ENCODE assay signal across 29 mouse cellular contexts in genomic region chr19:36321066-36321465, GRCm38 (mm10). TPM values are rescaled to one million over a fixed set of nuclear protein-coding genes. Genes with fewer than 3 reads are reported as not detected.
DNase-seq lines count a peak whose midpoint lies in the region; ATAC-seq lines count a peak whose summit lies in the region.
"Had no signal": no experiment of that assay in that cellular context is flagged by ENCODE, and none has a peak within 500 bp of the region (broad histone marks: within the 10 kb centered on the region; RNA-seq: fewer than 3 reads in every experiment).

No protein-coding gene starts in this region.

- WGBS in kidney, embryonic 15.5 days, result 93% methylated on average over 3 of the region's 3 CpGs

- no peak overlapping the region for H3K4me3 ChIP-seq in kidney, embryonic 15.5 days (replicated peaks)
- H3K4me3 ChIP-seq: embryonic facial prominence, embryonic 12.5 days; forebrain, embryonic 15.5 days; heart, adult 2 months; heart, embryonic 12.5 days; limb, embryonic 13.5 days; lung, embryonic 15.5 days; midbrain, embryonic 10.5 days; midbrain, embryonic 15.5 days; neural tube, embryonic 15.5 days had no signal

- no peak overlapping the region for H3K4me2 ChIP-seq in kidney, embryonic 15.5 days
- H3K4me2 ChIP-seq: embryonic facial prominence, embryonic 12.5 days; forebrain, embryonic 15.5 days; heart, embryonic 12.5 days; hindbrain, embryonic 14.5 days; limb, embryonic 13.5 days; liver, embryonic 11.5 days; lung, embryonic 15.5 days; midbrain, embryonic 15.5 days; neural tube, embryonic 15.5 days had no signal

- H3K27me3 ChIP-seq in kidney, embryonic 15.5 days, result no peaks in the 10 kb centered on the region
- H3K27me3 ChIP-seq: embryonic facial prominence, embryonic 12.5 days; forebrain, embryonic 15.5 days; heart, embryonic 12.5 days; limb, embryonic 13.5 days; lung, embryonic 15.5 days; midbrain, embryonic 15.5 days; neural tube, embryonic 15.5 days had no signal

- H3K4me1 ChIP-seq in kidney, embryonic 15.5 days, result no peaks in the 10 kb centered on the region
- H3K4me1 ChIP-seq: embryonic facial prominence, embryonic 12.5 days; forebrain, embryonic 15.5 days; heart, embryonic 12.5 days; limb, embryonic 13.5 days; lung, embryonic 15.5 days; midbrain, embryonic 10.5 days; midbrain, embryonic 15.5 days; neural tube, embryonic 15.5 days had no signal

- no peak for ATAC-seq in kidney, embryonic 15.5 days (replicated peaks; ENCODE audit: low FRiP score)
- ATAC-seq: forebrain, embryonic 15.5 days; midbrain, embryonic 15.5 days had no signal

- H3K27ac ChIP-seq in kidney, embryonic 15.5 days, result no peak overlapping the region
- H3K27ac ChIP-seq: embryonic facial prominence, embryonic 12.5 days; forebrain, embryonic 15.5 days; heart, adult 2 months; hindbrain, embryonic 14.5 days; limb, embryonic 13.5 days; lung, embryonic 15.5 days; midbrain, embryonic 10.5 days; midbrain, embryonic 15.5 days; neural tube, embryonic 15.5 days; stomach, postnatal 0 days had no signal

- intact Hi-C loops in left cerebral cortex, postnatal 14 days (cut with DNase I), result no loop called here

- H3K9me3 ChIP-seq in kidney, embryonic 15.5 days (replicated peaks), result no peaks in the 10 kb centered on the region
- H3K9me3 ChIP-seq: embryonic facial prominence, embryonic 12.5 days; forebrain, embryonic 15.5 days; G1E; heart, embryonic 12.5 days; limb, embryonic 13.5 days; lung, embryonic 15.5 days; midbrain, embryonic 10.5 days; midbrain, embryonic 15.5 days; neural tube, embryonic 15.5 days had no signal

- peak; percentile 3 for DNase-seq in layer of hippocampus, adult 9-11 months
- no peak for DNase-seq in layer of hippocampus, postnatal 10 days (ENCODE audit: low spot score in 2 of 2)
- DNase-seq in right cerebral cortex, postnatal 25 days, result peak; percentile 61
- no peak for DNase-seq in right cerebral cortex, postnatal 10 days (ENCODE audit: low spot score in 2 of 2)
- peak; percentile 50 to 55 for DNase-seq in left cerebral cortex, postnatal 14 days (ENCODE audit: low spot score in 2 of 2)
- DNase-seq in adrenal gland, postnatal 4 days (ENCODE audit: low spot score in 2 of 2), result no peak
- DNase-seq in urinary bladder, adult 18-20 months (ENCODE audit: low spot score in 2 of 2), result no peak
- DNase-seq: adrenal gland, adult 8-10 months; cerebellum, adult 11 months; cerebellum, adult 9-11 months; gastrocnemius, postnatal 36 days; heart, adult 2 months; heart, postnatal 4 days; kidney, adult 11 months; kidney, postnatal 25 days; thymus, postnatal 4 days had no signal

- no peaks in the 10 kb centered on the region for H3K36me3 ChIP-seq in kidney, embryonic 15.5 days
- H3K36me3 ChIP-seq: embryonic facial prominence, embryonic 12.5 days; forebrain, embryonic 15.5 days; G1E; heart, embryonic 12.5 days; limb, embryonic 13.5 days; lung, embryonic 15.5 days; midbrain, embryonic 10.5 days; midbrain, embryonic 15.5 days; neural tube, embryonic 15.5 days had no signal

- no peak overlapping the region for H3K9ac ChIP-seq in kidney, embryonic 15.5 days
- H3K9ac ChIP-seq: embryonic facial prominence, embryonic 12.5 days; forebrain, embryonic 15.5 days; heart, embryonic 12.5 days; hindbrain, embryonic 14.5 days; limb, embryonic 13.5 days; lung, embryonic 15.5 days; midbrain, embryonic 15.5 days; neural tube, embryonic 15.5 days had no signal

RNA-seq across cellular contexts. Expression of gene Pcgf5, which starts 27.0 kb away (rescaled TPM):
- total RNA-seq in layer of hippocampus, postnatal 10 days (2021), result 10 to 100 TPM in 1 of 2 experiments, 1 to 10 TPM in 1; 6.4 to 11.0 TPM
- total RNA-seq in left cerebral cortex, postnatal 14 days (2021), result 10 to 100 TPM; 11.8 to 13.4 TPM
- 10 to 100 TPM; 21.7 to 25.3 TPM for total RNA-seq in adrenal gland, postnatal 4 days (2021)
- polyA plus RNA-seq in kidney, embryonic 15.5 days (2015; fragmentation: Nextera tagmentation; extraction: Ambion mirVana), result 8.4 and 8.7 TPM in 2 replicates

Comparison
In these comparisons a context has a peak if more than half of its experiments do, and no peak if none do; other contexts are left out.
1. DNase-seq: peak in layer of hippocampus, adult 9-11 months (single experiment), right cerebral cortex, postnatal 25 days (single experiment) and left cerebral cortex, postnatal 14 days (2 of 2); none in layer of hippocampus, postnatal 10 days (0 of 2), right cerebral cortex, postnatal 10 days (0 of 2), adrenal gland, postnatal 4 days (0 of 2) and urinary bladder, adult 18-20 months (0 of 2).